Mouse (Mus musculus): ENCODE results near the gene Map3k12.
A peak's percentile ranks its signal among the peaks of the same experiment; 100 is the strongest.

Gene Map3k12

GRCm38 (mm10) chr15:102519211-102520141 lies 2.6 kb upstream of the Map3k12 start:
- DNase-seq (ENCODE audit: low read depth, low spot score) = peak; percentile 57

DNA sequence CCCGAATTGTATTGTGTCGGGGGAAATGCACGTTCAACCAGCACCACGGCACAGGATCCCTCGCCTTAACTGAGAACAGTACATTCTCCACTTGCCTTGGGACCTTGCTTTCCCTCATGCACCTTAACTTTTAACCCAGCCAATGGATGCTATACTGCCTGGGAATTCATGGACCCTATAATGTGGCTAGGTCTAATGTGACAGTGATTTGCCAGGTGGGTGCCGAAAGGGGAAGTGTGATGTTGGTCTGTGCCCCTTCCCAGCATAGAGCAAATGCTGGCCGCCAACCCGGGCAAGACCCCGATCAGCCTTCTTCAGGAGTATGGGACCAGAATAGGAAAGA lies 2.0 kb upstream of the Map3k12 start:
- DNase-seq (ENCODE audit: low read depth, low spot score) = no peak

DNA sequence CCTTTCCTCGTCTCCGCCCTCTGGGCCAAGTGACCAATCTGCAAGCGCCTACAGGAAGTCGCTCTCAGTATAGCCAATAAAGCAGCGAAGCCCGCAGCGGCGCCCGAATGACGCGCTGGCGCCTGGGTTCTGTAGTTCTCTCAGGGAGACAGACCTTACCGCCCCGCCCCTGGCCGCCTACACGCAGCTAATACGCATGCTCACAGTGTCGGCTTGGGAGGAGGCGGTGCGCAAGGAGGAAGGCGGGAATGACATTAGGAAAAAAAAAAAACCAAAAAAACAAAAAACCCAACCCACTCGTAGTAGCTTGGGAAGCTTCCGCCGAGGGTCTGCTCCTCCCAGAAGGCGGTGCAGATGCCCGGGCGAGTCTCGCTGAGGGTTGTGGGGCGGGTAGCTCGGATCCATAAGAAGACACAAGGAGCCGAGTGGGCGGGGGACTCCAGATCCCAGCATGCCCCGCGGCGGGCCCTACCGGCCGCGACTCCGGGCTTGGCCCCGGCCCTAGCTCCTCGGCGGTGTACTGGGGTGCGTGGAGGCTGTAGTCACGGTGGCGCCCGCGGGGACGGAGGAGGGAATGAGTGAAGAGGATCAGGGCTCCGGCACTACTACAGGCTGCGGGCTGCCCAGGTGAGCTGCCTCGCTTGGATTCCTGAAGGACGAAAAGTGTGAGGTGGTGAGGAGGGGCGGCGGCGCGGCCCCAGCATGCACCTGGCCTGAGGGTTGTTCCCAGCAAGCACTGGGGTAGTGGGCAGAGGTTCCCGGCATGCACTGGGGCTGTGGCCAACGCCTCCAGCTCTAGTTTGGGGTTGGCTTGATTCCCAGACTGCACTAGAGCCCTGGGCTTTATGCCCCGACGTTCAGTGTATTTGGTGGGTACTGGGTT lies 1.4 kb upstream of the Map3k12 start, which contains the start of gene Tarbp2:
Gene Tarbp2, plus strand, starts transcription at position 217 of the 883 bp plus-strand sequence.
- DNase-seq (ENCODE audit: low read depth, low spot score) = peak; percentile 100

DNA sequence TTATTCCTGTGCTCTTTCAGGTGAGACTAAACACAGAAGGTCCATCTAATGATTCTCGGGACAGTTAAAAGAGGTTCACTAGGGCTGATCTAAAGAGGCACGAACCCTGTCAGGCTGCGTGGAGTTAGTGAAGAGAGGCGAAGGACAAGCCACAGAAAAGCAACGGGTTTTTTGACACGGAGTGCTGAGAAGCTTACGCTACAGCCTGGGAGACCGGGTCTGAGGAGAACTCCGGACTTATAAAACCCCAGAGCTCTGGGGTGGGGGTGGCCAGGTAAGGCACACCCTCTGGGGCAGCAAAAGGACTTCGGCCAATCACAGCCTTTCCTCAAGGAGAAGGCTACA lies 739 bp upstream of the Map3k12 start:
- DNase-seq (ENCODE audit: low read depth, low spot score) = no peak

DNA sequence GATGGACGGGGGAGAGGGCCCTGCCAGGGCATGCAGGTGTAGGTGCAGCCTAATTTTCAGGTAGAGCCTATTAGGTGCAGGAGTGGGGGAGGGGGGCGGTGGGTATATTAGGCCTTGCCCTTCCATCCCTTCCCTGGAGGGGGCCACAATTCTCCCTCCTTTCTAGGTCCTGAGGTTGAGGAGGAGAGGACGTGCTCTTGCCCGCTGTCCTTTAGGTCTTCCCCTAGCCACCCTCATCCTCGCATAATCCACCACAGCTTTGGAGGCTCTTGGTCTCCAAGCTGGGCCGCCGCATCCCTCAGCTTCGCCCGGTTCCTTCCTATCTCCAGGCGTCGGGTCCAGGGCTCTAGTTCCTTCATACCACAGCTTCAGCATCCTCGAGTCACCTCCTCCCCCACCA lies 571 bp downstream of the Map3k12 start:
- peak; percentile 35 for DNase-seq (ENCODE audit: low read depth, low spot score)

GRCm38 (mm10) chr15:102515791-102516190 lies 1.1 kb downstream of the Map3k12 start:
- no peak for DNase-seq (ENCODE audit: low read depth, low spot score)

GRCm38 (mm10) chr15:102515261-102515660 lies 1.6 kb downstream of the Map3k12 start:
- no peak for DNase-seq (ENCODE audit: low read depth, low spot score)

GRCm38 (mm10) chr15:102513004-102513403 lies 3.9 kb downstream of the Map3k12 start:
- peak; percentile 41 for DNase-seq (ENCODE audit: low read depth, low spot score)

- no peak for DNase-seq (ENCODE audit: low read depth, low spot score)
These were observed 4.4 kb downstream of the Map3k12 start for GRCm38 (mm10) chr15:102512471-102512870.

- DNase-seq (ENCODE audit: low read depth, low spot score) = no peak
These were observed 4.9 kb downstream of the Map3k12 start for GRCm38 (mm10) chr15:102512010-102512409.

- no peak for DNase-seq (ENCODE audit: low read depth, low spot score)
These were observed 5.5 kb downstream of the Map3k12 start for GRCm38 (mm10) chr15:102511285-102511833.

DNA sequence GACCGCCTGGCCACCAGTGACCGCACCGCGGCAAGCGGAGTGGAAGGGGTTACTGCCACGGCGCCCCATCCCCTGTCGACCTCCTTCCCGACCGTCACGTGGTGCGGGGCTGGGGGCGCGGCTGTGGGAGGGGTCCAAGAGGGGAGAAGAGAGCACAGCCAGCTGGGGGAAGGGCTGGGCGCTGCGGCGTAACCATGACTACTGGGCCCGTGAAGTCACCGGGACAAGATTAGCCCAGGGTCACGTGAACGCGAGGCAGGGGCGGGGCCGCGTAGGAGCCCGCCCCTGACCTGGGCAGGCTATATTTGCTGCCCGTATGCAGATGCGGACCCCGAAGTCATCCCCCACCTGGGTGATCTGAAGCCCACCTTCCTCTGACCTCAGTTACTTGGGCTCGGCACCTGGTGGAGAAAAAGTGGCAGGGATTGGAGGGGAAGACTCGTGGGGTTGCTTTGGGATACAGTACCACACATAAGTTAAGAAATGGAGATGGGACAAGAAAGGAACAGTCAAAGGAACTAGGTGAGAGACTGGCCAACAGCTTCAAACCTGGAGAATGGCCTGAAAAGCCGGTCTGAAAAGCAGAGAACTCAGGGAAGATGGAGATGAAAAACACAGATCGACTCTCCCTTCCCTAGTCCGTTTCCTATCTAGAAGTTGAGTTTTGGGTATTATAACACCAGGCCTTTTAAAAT lies 6.1 kb downstream of the Map3k12 start:
- peak; percentile 84 for DNase-seq (ENCODE audit: low read depth, low spot score)

GRCm38 (mm10) chr15:102510110-102510509 lies 6.8 kb downstream of the Map3k12 start:
- no peak for DNase-seq (ENCODE audit: low read depth, low spot score)

- no peak for DNase-seq (ENCODE audit: low read depth, low spot score)
These were observed 8.5 kb downstream of the Map3k12 start for GRCm38 (mm10) chr15:102508336-102508735.

DNA sequence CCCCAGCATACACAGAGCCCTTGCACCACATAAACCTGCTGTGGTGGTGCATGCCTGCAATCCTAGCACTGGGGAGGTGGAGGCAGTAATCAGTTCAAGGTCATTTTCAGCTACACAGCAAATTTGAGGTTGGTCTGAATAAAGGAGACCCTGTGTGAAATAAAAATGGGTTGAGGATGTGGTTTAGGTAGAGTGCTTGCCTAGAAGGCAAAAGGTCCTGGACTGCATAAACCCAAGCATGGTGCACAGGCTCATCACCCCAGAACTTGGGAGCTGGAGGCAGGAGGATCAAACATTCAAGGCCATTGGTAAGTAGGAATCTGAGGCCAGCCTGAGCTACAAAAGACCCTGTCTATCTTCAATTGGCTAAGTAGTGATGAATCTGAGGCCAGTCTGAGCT lies 9.3 kb downstream of the Map3k12 start:
- DNase-seq (ENCODE audit: low read depth, low spot score) = no peak

- no peak for DNase-seq (ENCODE audit: low read depth, low spot score)
These were observed 10.0 kb downstream of the Map3k12 start for GRCm38 (mm10) chr15:102506864-102507263.

DNA sequence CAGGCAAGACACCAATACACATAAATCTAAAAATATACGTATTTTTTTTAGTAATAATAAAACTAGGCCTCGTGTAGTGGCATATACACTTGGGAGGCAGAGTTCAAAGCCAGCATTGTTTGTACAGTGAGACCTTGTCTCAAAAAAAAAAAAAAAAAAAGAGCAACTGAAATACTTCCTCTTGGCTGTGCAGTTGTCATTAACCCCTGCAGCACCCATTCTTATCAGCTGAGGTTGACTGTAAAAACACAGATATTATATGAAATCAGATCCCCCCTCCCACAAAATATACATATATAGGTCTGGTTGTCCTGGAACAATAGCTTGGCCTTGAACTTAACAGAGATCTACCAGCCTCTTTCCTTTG lies 10.4 kb downstream of the Map3k12 start:
- DNase-seq (ENCODE audit: low read depth, low spot score) = no peak

DNA sequence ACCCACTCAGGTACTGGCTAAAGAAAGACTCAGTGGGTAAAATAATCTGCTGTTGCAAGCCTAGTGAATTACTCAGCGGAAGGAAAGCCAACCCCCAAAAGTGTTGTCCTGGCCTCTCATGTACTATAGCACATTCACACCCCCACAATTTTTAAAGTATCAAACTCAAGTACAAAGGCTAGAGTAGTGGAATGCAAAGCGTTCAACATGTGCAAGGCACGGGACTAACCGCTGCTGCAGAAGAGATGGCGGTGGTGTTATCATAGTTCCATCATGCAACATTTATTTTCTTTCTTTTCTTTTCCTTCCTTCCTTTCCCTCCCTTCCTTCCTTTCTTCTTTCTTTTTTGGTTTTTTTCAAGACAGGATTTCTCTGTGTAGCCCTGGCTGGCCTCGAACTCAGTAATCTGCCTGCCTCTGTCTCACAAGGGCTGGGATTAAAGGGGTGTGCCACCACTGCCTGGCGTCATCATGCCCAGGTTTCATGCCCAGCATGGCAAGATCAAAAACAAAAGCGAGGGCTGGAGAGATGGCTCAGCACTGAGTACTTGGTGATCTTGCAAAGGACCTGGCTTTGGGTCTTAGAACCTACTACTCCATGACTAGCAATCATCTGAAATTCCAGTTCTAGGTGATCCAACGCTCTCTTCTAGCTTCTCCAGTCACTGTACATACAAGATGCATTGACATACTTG lies 10.9 kb downstream of the Map3k12 start:
- no peak for DNase-seq (ENCODE audit: low read depth, low spot score)

DNA sequence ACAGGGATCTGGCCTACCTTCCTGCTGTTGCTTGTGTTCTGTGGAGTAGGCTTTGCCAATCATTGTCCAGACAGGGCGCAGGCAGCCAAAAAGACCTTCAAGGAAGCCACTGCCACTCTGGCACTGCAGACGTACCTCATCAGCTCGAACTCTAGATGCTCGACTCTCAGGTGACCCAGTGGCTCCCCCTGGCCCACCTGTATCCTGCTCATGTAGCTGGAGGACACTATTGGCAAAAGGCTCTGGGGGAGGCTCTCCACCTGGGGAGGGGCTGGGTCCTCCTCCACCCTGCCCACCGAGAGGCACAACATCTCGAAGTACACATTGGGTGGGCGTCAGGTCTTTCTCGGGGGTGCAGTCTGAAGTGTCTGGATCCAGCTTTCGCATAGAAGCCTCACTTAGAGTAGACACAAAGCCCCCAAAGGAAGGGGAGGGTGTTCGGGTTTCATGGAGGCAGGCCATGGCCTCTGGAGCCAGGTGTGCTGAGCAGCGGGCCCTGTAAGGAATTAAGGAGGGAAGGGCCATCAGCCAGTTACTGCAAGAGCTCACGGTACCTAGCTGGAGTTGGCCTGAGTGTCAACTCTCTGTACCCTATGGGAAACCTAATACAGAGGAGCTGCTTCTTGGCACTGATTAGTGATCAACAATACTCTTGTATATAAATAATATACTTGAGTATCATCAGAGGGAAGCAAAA lies 11.6 kb downstream of the Map3k12 start:
- DNase-seq (ENCODE audit: low read depth, low spot score) = no peak
